Mouse (Mus musculus): ENCODE measurements at regions not wholly inside any gene's neighbourhood (a gene's known extent, or its start where the extent isn't known, plus 50 kb on each side); places are given as distances from the start of the nearest gene placed in this dataset.

DNA sequence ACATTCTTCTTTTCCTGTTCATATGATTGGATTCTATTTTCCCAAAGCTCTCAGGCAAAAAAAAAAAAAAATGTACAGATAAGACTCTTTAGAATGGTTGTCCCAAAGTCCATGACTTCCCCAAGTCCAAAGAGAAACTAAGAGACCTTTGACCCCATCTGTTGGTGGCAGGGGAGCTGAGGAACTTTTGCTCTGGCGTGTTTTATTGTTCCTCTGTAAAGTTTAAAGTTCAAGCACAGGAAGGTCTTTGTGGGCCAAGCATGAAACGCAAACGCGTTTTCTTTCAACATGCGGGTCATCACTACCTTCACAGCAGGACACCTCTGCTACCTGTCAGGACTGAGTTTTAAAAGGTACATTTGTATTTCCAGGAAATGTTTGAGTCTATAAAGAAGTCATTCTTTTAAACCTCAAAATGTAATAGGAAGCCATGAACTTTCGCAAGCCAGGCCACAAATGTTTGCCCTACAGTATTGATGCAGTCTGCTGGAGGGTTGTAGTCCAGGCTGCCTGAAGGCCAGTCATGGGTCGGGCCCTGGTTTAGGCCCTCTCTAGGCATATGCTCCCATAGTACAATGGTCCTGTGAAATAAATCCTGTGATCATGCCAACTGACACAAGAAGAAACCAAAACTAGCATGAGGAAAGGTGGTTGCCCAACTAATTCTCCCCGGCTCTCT lies 194.7 kb downstream of the Sp3 start:
- no peak for TF ChIP-seq RCOR1 (IDR thresholded peaks at IDR 0.05; ENCODE audit: low read depth, low read length)
- TF ChIP-seq CTCF (IDR thresholded peaks at IDR 0.05 in 2 of 3, conservative IDR thresholded peaks at IDR 0.05 in 1 of 3; ENCODE audit: control insufficient read depth in 1 of 3, insufficient read depth in 1 of 3, low read depth in 2 of 3, low read length in 3 of 3, poor library complexity in 1 of 3, severe bottlenecking in 1 of 3), result no peak
- no peak for TF ChIP-seq POLR2A (IDR thresholded peaks at IDR 0.05; ENCODE audit: control insufficient read depth in 1 of 2, insufficient read depth in 1 of 2, low read depth in 1 of 2, low read length in 2 of 2, poor library complexity in 1 of 2)
- no peak for TF ChIP-seq ELF1 (IDR thresholded peaks at IDR 0.05; ENCODE audit: low read depth, low read length)
- TF ChIP-seq MEF2A (IDR thresholded peaks at IDR 0.05; ENCODE audit: extremely low read depth, insufficient replicate concordance, low read depth, low read length, poor library complexity, severe bottlenecking), result no peak
- TF ChIP-seq MXI1 (IDR thresholded peaks at IDR 0.05; ENCODE audit: low read depth, low read length), result no peak
- no peak for TF ChIP-seq GABPA (IDR thresholded peaks at IDR 0.05; ENCODE audit: low read depth, low read length)
- no peak for TF ChIP-seq SIN3A (IDR thresholded peaks at IDR 0.05; ENCODE audit: low read length)
- TF ChIP-seq USF1 (IDR thresholded peaks at IDR 0.05; ENCODE audit: low read depth, low read length), result no peak
- no peak for TF ChIP-seq ZC3H11A (IDR thresholded peaks at IDR 0.05; ENCODE audit: low read depth, low read length)
- TF ChIP-seq POLR2AphosphoS2 (IDR thresholded peaks at IDR 0.05; ENCODE audit: low read length), result no peak
- no peak for TF ChIP-seq JUND (IDR thresholded peaks at IDR 0.05; ENCODE audit: low read depth, low read length)
- no peak for TF ChIP-seq KAT2A (conservative IDR thresholded peaks at IDR 0.05; ENCODE audit: low read depth, low read length)

Measured in MEL (cell line).